Mouse (Mus musculus): ENCODE measurements around the gene Atoh7.
"Not testable (repeated sequence)": the region's sequence is repeated elsewhere in the genome, so short reads cannot be mapped to it uniquely, and the experiment has no call there.

Atoh7 gene

GRCm38 (mm10) chr10:63099521-63099920, at the start of gene Atoh7:
Atoh7 (plus strand) TSS chr10:63099651.
- no peak for DNase-seq (ENCODE audit: low read depth, low spot score)

DNA sequence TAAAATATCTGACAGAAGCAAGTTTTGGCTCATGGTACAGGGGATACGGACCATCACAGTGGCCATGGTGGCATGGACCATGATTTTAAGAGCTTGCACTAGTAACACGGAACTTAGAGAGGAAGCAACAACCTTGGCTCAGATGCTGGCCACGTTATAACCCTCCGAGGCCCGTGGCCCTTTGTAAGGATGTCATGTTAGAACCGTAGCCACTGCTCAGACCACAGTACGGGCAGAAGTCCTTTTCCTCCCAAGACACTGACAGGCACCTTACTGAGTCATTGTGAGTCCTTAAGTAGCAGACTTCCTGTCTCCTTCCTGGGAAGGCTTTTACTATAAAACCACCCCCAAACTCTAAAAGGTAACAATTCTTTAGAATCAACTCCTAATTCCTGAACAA, 48.2 kb upstream of the Atoh7 start:
- DNase-seq (ENCODE audit: low read depth, low spot score): no peak

GRCm38 (mm10) chr10:63052011-63052410, 47.4 kb upstream of the Atoh7 start:
- DNase-seq (ENCODE audit: low read depth, low spot score): no peak

DNA sequence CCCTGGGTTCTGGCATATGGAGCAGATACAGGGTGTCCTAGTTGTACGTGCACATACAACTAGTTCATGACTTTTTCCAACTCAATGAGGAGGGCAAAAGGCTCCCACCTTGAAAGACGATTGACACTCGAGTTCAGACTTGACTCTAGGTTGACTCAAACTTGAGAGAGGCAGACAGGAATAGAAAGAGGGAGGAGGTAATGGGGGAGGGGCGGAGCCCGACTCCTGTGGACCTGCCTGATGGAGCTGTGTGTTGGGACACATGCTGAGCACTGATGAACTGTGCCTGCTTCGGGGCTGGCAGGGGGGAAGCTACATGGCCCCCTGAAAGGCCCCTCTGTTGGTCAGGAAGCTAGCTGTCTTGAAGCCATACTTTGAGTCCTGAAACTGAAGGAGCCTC, 46.4 kb upstream of the Atoh7 start:
- no peak for DNase-seq (ENCODE audit: low read depth, low spot score)

DNA sequence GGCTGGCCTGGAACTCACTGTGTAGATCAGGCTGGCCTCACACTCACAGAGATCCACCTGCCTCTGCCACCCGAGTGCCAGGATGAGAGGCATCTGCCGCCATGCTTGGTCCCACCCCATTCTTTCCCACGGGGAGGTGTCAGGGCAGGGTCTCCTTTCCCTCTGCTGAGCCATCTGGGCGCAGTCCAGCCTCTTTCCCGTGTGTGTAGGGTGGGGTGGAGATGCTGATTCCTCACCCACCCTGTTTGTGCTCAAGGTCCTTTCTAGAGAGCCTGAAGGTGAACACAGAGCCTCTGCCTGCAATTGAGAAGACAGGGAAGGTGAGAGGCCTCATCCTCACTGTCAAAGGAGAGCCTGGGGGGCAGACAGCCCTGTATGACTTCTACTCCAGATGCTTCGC, 45.4 kb upstream of the Atoh7 start:
- not testable (repeated sequence) for DNase-seq (ENCODE audit: low read depth, low spot score)

DNA sequence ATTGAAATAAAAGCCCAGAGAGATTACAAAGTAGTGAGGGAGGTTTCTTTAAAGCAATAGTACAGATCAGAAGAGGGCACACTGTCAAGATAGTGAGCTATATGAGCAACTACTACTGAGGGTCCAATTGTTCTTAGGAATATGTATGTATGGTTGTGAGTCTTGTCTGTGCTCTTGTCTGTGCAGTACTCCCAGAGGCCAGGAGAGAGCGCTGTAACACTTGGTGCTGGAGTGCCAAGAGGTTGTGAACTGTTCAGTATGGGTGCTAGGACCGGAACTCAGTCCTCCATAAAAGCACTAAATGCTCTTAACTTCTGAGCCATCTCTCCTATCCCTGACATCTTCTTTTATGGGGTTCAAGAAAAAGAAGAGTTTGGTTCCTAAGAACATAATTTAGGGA, 44.9 kb upstream of the Atoh7 start:
- DNase-seq (ENCODE audit: low read depth, low spot score): no peak

- DNase-seq (ENCODE audit: low read depth, low spot score): no peak
Observed at GRCm38 (mm10) chr10:63056966-63057750, 42.3 kb upstream of the Atoh7 start.

DNA sequence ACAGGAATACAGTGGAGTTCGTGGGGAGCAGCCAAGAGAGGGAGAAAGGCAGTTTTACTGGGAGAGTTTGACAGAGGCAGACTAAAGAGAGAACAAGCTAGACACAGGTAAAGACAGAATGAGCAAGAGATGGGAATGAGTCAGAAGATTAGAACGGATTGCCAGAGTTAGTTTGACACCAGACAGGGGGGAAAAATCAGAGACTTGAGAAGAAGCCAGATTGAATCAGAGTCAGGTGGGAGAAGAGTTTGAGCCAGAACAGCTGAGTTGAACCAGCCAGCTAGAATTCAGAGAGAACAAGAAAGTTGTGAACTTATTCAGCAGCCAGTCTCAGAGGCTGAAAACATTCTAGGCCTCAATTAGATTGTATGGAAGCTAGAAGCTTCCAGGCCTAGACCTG, 39.6 kb upstream of the Atoh7 start, which contains the start of gene Pbld1:
Pbld1 (plus strand) TSS at position 301 of the 400 bp plus-strand sequence.
- DNase-seq (ENCODE audit: low read depth, low spot score): no peak

GRCm38 (mm10) chr10:63060406-63060805, 39.0 kb upstream of the Atoh7 start:
- no peak for DNase-seq (ENCODE audit: low read depth, low spot score)

DNA sequence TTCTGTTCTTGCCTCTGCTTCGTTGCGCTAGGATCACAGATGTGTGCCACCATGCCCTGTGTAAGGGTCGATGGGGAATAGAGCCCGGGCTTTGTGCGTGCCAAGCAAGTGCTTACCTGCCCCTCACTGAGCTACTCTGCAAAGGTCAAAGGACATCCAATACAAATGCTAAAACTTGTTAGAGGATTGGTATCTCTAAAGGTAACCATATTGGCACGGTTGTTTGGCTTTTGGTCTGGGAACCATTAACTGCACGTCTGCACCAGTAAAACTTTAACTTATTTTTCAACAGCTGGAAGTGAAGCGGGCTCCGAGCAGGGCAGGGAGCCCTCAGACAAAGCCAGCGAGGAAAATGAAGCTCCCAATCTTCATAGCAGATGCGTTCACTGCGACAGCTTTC, 38.2 kb upstream of the Atoh7 start:
- no peak for DNase-seq (ENCODE audit: low read depth, low spot score)

DNA sequence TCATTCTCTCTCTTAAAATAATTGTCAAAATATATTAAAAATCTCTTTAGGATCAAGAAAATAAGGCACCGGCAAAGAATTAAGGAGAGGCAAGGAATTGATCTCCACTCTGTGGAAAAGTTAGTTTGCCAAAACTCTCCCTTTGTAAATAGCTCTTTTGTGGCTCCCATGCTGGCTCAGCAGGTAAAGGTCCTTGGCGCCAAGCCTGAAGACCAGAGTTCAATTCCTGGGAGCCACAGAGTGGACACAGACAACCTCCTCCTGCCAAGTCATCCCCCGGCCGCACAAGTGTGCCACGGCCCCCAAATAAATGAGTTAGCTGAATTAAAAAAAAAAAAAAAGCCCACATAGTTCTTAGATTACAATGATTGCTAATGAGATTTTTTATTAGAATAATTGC, 36.8 kb upstream of the Atoh7 start:
- DNase-seq (ENCODE audit: low read depth, low spot score): no peak

- no peak for DNase-seq (ENCODE audit: low read depth, low spot score)
Observed at GRCm38 (mm10) chr10:63063365-63063764, 36.1 kb upstream of the Atoh7 start.

DNA sequence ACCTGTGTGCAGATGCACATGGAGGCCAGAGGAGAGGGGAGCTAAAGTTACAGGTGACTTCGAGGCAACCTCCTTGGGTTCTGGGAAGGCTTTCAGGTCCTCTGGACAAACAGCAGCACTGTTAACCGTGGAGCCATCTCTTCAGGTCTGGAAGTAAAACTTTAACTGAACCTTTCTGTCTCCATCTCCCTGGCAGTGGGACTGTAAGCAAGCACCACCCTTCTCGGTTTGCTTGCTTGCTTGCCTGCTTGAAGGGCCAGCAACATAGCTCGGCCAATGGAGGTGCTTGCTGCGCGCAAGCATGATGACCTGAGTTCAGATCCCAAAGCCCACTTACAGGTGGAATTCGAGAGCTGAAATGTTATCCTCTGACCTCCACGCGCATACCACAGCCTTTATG, 34.9 kb upstream of the Atoh7 start:
- no peak for DNase-seq (ENCODE audit: low read depth, low spot score)

DNA sequence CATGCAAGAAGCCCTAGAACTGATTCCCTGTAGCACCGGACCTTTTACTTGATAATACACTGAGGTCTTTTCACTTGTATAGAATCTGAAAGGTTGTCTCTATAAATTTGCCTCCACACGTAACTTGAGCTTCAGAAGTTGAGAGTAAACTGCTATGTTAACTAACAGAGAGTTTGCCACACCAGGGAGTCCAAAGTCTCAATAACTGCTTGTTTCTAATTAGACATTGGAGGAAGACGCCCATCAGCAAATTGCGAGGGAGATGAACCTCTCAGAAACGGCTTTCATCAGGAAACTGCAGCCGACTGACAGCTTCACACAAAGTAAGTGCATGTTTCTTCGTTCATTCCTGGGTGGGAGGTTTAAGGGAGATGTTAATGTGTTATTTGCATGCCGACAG, 33.9 kb upstream of the Atoh7 start:
- no peak for DNase-seq (ENCODE audit: low read depth, low spot score)

DNA sequence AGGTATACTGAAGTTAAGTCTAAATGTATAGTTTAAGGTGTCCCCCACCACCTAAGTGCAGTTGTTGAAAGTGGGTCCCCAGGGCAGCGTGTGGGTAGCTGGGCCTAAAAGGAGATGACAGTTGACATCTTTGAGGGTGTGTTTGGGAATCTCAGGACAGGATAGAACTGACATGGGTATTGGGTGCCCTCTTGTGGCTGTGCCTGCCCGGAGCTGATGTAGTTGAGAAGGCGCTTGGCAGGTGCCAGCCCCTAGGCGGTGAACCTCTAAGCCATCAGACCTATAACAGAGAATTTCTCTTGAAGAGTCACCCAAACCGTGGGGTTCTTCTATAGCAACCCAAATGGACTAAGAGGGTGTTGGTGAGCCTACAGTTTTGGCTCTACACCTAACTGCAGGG, 33.5 kb upstream of the Atoh7 start:
- DNase-seq (ENCODE audit: low read depth, low spot score): peak; percentile 69

DNA sequence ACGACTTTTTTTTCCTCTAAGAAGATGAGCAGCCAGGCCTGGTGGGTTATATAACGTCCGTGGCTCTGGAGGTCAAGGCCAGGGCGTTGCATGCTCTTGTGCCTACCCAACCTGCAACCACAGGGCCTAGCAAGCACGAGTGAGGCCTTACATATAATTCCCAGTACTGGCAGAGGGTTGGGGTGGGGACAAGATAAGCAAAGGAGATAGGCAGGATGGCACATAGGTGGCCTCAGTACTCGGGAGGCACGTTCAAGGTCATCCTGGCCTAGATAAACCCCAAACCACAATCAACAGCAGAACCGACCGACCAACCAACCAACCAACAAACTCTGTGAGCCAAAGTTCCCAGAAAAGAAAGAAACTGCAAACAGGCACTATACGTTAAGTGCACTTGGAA, 13.1 kb upstream of the Atoh7 start:
- DNase-seq (ENCODE audit: low read depth, low spot score): no peak

DNA sequence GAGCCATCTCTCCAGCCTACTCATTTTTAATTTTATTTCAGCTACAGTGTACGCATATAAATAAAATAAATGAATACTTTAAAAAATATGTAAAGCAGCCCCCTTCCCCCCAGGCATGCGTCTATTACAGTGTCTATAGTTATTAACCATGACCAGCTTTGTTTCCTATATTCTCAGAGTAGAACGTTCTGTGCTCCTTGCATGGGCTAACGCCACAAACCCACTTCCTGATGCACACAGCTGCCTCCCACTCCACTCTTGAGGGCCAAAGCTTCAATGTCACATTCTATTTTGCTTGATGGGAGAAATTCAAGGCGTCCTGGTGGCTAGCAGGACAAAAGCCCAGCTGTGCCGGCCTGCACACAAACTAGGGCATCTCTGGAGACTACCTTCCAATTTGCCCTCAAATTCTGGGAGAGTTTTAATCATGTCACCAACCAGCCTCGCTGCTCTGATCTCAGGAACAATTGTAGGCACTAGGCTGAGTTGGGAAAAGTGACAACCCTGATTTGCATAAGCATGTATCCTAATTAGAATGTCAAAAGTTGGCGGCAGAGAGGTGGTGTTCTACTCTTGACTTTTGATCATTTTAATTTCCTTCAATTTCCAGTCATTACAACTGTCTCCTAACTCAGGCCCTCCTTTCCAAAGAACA, 10.2 kb upstream of the Atoh7 start:
- no peak for DNase-seq (ENCODE audit: low read depth, low spot score)

DNA sequence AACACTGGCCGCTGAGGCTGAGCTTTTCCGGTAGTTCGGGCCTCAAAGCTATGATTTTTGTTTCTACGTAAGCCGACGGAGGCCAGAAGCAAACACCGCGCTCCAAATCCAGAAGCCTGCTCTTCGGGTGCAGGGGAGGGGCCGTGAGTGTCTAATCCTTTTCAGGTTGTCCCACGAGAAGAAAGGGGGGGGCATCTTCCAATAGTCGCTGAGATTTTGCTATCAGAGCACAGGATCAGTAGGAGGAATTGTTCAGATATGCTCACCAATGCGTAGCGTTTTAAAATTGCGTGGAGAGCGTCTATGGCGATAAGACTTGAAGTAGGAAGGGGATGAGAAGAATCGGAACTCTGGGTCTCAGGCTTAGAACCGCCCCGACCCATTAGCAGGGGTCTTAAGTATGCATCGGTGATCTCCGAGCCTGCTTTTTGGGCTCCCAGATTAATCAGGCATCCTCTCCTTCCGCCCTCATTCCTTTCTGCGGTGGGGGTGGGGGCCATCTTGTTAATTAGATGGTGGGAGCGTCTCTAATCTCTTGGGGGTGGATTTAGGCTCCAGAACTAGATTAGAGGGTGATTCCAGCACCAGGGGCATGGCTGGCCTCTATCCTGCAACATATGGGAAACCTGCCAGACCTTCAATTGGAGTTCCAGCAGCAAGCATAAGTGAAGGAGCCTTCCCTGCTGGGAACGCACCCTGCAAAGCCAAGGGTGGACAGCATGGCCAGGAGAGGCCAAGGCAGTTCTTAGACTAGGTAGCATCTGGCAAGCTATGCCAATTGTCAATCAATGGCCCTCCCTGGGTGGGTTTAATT, 9.5 kb upstream of the Atoh7 start:
- no peak for DNase-seq (ENCODE audit: low read depth, low spot score)

DNA sequence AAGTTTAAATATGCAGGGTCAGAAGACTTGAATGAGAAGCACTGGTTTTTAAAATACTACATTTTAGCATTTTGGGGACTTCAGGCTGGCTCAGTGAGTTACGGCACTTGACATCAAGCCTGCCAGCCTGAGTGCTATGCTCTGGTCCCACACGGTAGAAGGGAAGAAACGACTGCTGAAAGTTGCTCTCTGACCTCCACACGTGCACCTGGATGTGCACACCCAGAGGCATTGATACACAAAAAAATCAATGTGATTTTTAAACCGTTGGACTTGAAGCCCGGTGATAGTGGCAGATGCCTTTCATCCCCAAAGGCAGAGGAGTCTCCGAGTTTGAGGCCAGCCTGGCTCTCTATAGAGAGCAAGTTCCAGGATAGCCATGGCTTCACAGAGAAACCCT, 7.5 kb upstream of the Atoh7 start:
- DNase-seq (ENCODE audit: low read depth, low spot score): no peak

GRCm38 (mm10) chr10:63092616-63093550, 6.6 kb upstream of the Atoh7 start:
- DNase-seq (ENCODE audit: low read depth, low spot score): no peak

- DNase-seq (ENCODE audit: low read depth, low spot score): no peak
Observed at GRCm38 (mm10) chr10:63096757-63097156, 2.7 kb upstream of the Atoh7 start.
